Mouse (Mus musculus) midbrain, postnatal 0 days (tissue): ENCODE data around the gene Cpsf4l. TPM values are rescaled to one million over a fixed set of nuclear protein-coding genes. Genes with fewer than 3 reads are reported as not detected.
A peak's percentile ranks its signal among the peaks of the same experiment; 100 is the strongest.

Experiments
- ATAC-seq: fragments of 200-750 bp; cut with Nextera tagmentation; 2 replicates; pipeline ENCODE4 v1.8.0; 2017; ENCODE audit warnings: moderate number of reproducible peaks, mild to moderate bottlenecking, moderate TSS enrichment, moderate library complexity; ENCODE audit not compliant: low FRiP score
- DNase-seq: peaks from one replicate; pipeline ENCODE4 v3.0.0-alpha.2; 2015; ENCODE audit warnings: low spot score
- H3K27ac ChIP-seq: fragments of 300-500 bp; sonication (generic); 2 replicates; pipeline ENCODE4 v1.5.1; 2014; ENCODE audit warnings: low read depth, mild to moderate bottlenecking, low read length, mixed read lengths
- H3K27me3 ChIP-seq: fragments of 300-500 bp; sonication (generic); 2 replicates; pipeline ENCODE4 v1.6.1; 2014; ENCODE audit warnings: low read length, control low read depth, mixed read lengths; ENCODE audit not compliant: insufficient read depth
- H3K36me3 ChIP-seq: fragments of 300-500 bp; sonication (generic); 2 replicates; pipeline ENCODE4 v1.6.1; 2014; ENCODE audit warnings: low read length, control low read depth, mixed read lengths; ENCODE audit not compliant: insufficient read depth
- H3K4me1 ChIP-seq: fragments of 300-500 bp; sonication (generic); 2 replicates; pipeline ENCODE4 v1.6.1; 2014; ENCODE audit warnings: mild to moderate bottlenecking, control low read depth, antibody characterized with exemption, low read length, mixed read lengths; ENCODE audit not compliant: insufficient read depth
- H3K4me2 ChIP-seq: fragments of 300-500 bp; sonication (generic); 2 replicates; pipeline ENCODE4 v1.6.1; 2014; ENCODE audit warnings: low read depth, mild to moderate bottlenecking, low read length, mixed read lengths; ENCODE audit not compliant: poor library complexity, severe bottlenecking
- H3K4me3 ChIP-seq: fragments of 300-500 bp; sonication (generic); 2 replicates; pipeline ENCODE4 v1.5.1; 2014; ENCODE audit warnings: low read depth, mild to moderate bottlenecking, low read length, moderate library complexity
- H3K9ac ChIP-seq: fragments of 300-500 bp; sonication (generic); replicated peaks from 2 replicates; pipeline ENCODE4 v1.6.1; 2014; ENCODE audit warnings: mild to moderate bottlenecking, low read length, moderate library complexity, mixed read lengths; ENCODE audit not compliant: poor library complexity, severe bottlenecking
- H3K9me3 ChIP-seq: fragments of 300-500 bp; sonication (generic); 2 replicates; pipeline ENCODE4 v1.6.1; 2016; ENCODE audit warnings: low read length, control low read depth
- CTCF ChIP-seq: IDR thresholded peaks from 2 replicates; pipeline ENCODE4 v1.5.1; 2016; ENCODE audit warnings: antibody characterized with exemption, mild to moderate bottlenecking
- WGBS: fragments of 180-500 bp; shearing (Covaris S2); extraction: QIAGEN DNeasy Blood & Tissue Kit; methylation state at CpG from one replicate; pipeline ENCODE4 v1.1.7; 2014; 5-methylcytosine and 5-hydroxymethylcytosine counted together
- polyA plus RNA-seq: library from polyadenylated mRNA; unstranded; fragments of >200 nt; fragmentation: Nextera tagmentation; extraction: Ambion mirVana; gene quantifications from 2 replicates; pipeline ENCODE4 v1.2.1, GENCODE M21; 2015
- total RNA-seq: library from RNA; depleted of rRNA; stranded (reverse); fragments of >200 nt; gene quantifications from 2 replicates; pipeline ENCODE4 v1.2.3, GENCODE M21; 2014; rRNA removed

The Cpsf4l gene
- total RNA-seq (0.22 TPM in 1 of 2 replicates, not detected in the other), polyA plus RNA-seq (0.20 TPM in 2 replicates)

GRCm38 (mm10) chr11:113709731-113710256, at the start of gene Cpsf4l:
Cpsf4l (minus strand) TSS chr11:113710017.
- Histone ChIP-seq H3K9me3 (no peaks in the 10 kb centered on the region), H3K36me3 (no peaks in the 10 kb centered on the region), H3K4me3 (no peak within 1 kb of the TSS), H3K4me2 (no peak within 1 kb of the TSS), H3K27ac (peak within 1 kb of the TSS; percentile 47; the same call in 1 of the 2 replicates), H3K4me1 (peaks cover 3% of the 10 kb centered on the region), H3K27me3 (no peaks in the 10 kb centered on the region), H3K9ac (no peak within 1 kb of the TSS; the same call in 1 of the 2 replicates)
- TF ChIP-seq CTCF, result no peak
- DNase-seq, result peak; percentile 21
- WGBS, result 11% methylated on average over 11 of the region's 11 CpGs
- ATAC-seq, result no peak

- no peak overlapping the region for H3K4me2 ChIP-seq
- no peak for ATAC-seq
- 91% methylated on average over 5 of the region's 5 CpGs for WGBS
Measured at GRCm38 (mm10) chr11:113758851-113759250, 49.0 kb upstream of the Cpsf4l start.

GRCm38 (mm10) chr11:113756578-113756977, 46.8 kb upstream of the Cpsf4l start:
- TF ChIP-seq CTCF, result no peak
- Histone ChIP-seq H3K4me3 (no peak overlapping the region), H3K27me3 (no peaks in the 10 kb centered on the region), H3K9ac (no peak overlapping the region), H3K4me2 (no peak overlapping the region), H3K27ac (no peak overlapping the region), H3K4me1 (no peaks in the 10 kb centered on the region), H3K9me3 (no peaks in the 10 kb centered on the region), H3K36me3 (no peaks in the 10 kb centered on the region)
- WGBS, result 95% methylated on average over 12 of the region's 12 CpGs
- DNase-seq, result no peak
- ATAC-seq, result no peak

More at GRCm38 (mm10) chr11:113758851-113759250, 49.0 kb upstream of the Cpsf4l start:
- H3K36me3 ChIP-seq, result no peaks in the 10 kb centered on the region
- no peak overlapping the region for H3K4me3 ChIP-seq
- H3K9ac ChIP-seq, result no peak overlapping the region
- no peak for TF ChIP-seq CTCF
- H3K9me3 ChIP-seq, result no peaks in the 10 kb centered on the region
- H3K27me3 ChIP-seq, result no peaks in the 10 kb centered on the region
- DNase-seq, result no peak
- no peaks in the 10 kb centered on the region for H3K4me1 ChIP-seq
- no peak overlapping the region for H3K27ac ChIP-seq

- no peaks in the 10 kb centered on the region for H3K36me3 ChIP-seq
- no peaks in the 10 kb centered on the region for H3K9me3 ChIP-seq
- H3K4me2 ChIP-seq, result no peak overlapping the region
- no peak for DNase-seq
- H3K27ac ChIP-seq, result no peak overlapping the region
- H3K27me3 ChIP-seq, result no peaks in the 10 kb centered on the region
- no peak for TF ChIP-seq CTCF
- H3K4me3 ChIP-seq, result no peak overlapping the region
- ATAC-seq, result no peak
- no peak overlapping the region for H3K9ac ChIP-seq
- no peaks in the 10 kb centered on the region for H3K4me1 ChIP-seq
- 92% methylated on average over 14 of the region's 14 CpGs for WGBS
Measured at GRCm38 (mm10) chr11:113755878-113756277, 46.1 kb upstream of the Cpsf4l start.

GRCm38 (mm10) chr11:113754845-113755244, 45.0 kb upstream of the Cpsf4l start:
- ATAC-seq (no peak), DNase-seq (no peak)
- Histone ChIP-seq H3K9ac (no peak overlapping the region), H3K27ac (no peak overlapping the region), H3K4me2 (no peak overlapping the region), H3K27me3 (no peaks in the 10 kb centered on the region), H3K9me3 (no peaks in the 10 kb centered on the region), H3K36me3 (no peaks in the 10 kb centered on the region), H3K4me3 (no peak overlapping the region), H3K4me1 (no peaks in the 10 kb centered on the region)
- TF ChIP-seq CTCF, result no peak
- 47% methylated on average over 9 of the region's 9 CpGs for WGBS

- ATAC-seq, result no peak
- WGBS, result 94% methylated on average over 10 of the region's 10 CpGs
- H3K9me3 ChIP-seq, result no peaks in the 10 kb centered on the region
- TF ChIP-seq CTCF, result no peak
- H3K4me3 ChIP-seq, result no peak overlapping the region
- H3K4me2 ChIP-seq, result no peak overlapping the region
- H3K36me3 ChIP-seq, result no peaks in the 10 kb centered on the region
- H3K27ac ChIP-seq, result no peak overlapping the region
- no peak for DNase-seq
- H3K9ac ChIP-seq, result no peak overlapping the region
- H3K4me1 ChIP-seq, result peaks cover 12% of the 10 kb centered on the region
- H3K27me3 ChIP-seq, result no peaks in the 10 kb centered on the region
Measured at GRCm38 (mm10) chr11:113752685-113753430, 43.0 kb upstream of the Cpsf4l start.
